Mouse (Mus musculus): ENCODE measurements at regions not wholly inside any gene's neighbourhood (a gene's known extent, or its start where the extent isn't known, plus 50 kb on each side); places are given as distances from the start of the nearest gene placed in this dataset.

DNA sequence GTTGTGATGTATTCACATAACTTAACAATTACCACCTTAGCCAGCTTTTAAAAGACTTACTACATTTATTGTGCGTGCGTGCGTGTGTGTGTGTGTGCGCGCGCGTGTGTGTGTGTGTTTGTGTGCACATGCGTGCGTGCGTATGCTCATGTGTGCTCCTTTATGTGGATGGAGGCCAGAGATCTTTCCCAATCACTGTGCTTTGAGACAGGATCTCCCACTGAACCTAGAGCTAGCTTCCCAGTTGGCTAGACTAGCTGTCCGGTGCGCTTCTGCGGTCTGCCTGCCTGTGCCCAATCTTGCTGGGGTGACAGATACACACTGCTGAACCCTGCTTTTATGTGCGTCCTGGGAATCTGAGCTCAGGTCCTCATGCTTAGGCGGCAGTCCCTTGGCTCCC, 50.1 kb upstream of the Arhgap29 start:
- no peak for ATAC-seq (replicated peaks; ENCODE audit: low FRiP score, poor library complexity, severe bottlenecking)

DNA sequence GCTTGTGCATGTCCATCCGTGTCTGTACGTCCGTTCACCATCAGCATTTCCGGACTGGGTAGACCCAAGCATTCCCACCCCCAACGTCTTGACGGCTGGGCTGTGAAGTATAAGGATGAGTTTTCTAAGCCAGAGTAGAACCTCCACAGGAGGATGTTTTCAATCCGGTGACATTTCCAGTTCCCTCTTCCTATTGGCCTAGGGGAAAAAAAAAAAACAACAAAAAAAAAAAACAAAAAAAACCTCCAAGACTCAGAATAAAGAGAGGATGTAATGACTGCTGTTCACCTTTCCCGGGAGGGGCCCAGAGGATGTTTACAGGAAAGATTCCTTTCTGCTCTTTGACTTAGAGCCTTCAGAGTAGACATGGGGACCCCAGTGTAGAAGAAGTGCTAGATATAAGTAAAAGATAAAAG, 51.9 kb upstream of the Arhgap29 start:
- ATAC-seq (replicated peaks; ENCODE audit: low FRiP score, poor library complexity, severe bottlenecking), result no peak

DNA sequence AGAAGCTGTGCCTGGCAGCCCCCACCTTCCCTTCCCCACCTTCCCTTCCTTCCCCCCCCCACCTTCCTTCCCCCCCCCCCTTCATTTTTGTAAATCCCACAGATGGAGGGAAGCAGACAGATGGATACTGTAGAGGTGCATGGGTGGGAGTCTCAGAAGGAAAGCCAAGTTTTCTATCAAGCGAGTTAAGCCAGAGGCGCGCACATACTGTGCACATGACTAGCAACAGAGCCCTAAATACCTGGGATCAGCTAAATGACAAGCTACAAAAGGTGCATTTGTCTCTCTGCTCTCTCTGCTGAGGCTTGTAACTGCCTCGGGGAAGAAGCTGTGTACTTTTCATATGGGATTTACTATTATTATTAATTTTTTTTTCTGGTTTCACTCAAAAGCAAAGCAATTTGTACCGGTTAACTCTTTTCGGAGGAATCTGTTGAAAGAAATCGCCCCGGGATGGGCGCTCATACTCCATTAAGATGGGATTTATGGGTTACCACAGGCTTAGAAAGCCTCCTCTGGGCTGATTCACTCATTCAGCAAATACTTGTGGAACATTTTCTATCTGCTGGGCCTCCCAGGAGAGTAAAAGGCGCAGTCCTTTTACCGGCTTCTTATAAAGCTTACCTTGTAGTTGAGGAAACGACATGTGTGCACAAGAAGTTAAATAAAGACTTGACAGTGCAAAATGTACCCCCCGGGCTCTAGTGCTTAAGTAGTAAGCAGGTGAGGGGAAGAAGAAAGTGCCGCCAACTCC, 54.3 kb upstream of the Arhgap29 start:
- ATAC-seq (replicated peaks; ENCODE audit: low FRiP score, poor library complexity, severe bottlenecking), result no peak

DNA sequence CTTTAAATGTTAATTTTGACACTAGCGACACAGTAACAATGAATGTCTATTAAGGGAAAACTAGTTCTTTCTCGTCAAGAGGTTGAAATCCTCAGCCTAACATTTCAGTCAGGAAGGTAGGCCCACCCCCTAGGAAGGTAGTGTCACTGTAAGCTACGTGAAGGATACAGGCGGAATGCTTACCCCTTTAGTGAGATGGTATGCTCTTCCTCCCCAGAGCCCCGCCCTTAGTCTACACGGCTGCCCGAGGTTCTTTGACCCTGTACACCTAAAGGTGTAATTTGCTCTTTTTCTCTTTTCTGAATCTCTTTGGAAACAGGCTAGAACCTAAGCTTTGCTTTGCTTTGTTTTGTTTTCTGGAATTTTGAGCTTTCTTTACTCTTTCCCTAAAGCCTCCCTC, 58.7 kb upstream of the Arhgap29 start:
- no peak for ATAC-seq (replicated peaks; ENCODE audit: low FRiP score, poor library complexity, severe bottlenecking)

DNA sequence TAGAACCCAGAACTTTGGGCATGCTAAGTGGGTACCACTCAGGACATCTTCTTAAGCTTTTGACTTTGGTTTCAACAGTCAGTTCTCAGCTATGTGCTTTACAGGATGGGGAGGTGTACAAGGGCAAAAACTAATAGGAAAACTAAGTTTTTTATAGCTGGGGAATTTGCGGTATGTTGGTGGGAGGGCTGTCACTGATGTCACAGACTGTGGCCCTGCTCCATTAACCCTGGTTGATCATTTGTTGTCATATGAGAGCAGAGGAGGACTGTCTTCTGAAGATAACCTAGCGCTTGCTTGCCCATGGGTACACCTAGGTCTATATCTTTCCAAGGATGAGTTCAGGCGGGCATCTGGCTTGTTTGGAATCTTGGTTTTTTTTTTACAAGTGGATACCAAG, 59.7 kb upstream of the Arhgap29 start:
- no peak for ATAC-seq (replicated peaks; ENCODE audit: low FRiP score, poor library complexity, severe bottlenecking)

DNA sequence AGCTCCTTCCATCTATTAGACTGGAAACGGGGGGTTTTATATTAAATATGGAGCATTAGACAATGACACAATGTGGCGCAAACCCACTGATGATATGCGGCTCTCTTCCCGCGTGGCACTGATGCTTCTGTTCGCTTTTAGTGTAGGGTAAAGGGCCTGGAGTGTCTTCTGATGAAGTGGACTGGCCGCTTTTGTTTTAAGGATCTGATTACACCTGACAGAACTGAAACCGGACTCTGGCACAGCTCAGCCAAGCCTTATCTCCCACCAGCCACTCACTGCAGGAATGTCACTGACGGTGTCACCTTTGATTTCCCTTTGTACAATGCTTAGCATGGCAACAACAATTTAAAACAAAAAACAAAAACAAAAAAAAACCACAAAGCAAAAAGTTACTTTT, 61.0 kb upstream of the Arhgap29 start:
- ATAC-seq (replicated peaks; ENCODE audit: low FRiP score, poor library complexity, severe bottlenecking), result no peak

DNA sequence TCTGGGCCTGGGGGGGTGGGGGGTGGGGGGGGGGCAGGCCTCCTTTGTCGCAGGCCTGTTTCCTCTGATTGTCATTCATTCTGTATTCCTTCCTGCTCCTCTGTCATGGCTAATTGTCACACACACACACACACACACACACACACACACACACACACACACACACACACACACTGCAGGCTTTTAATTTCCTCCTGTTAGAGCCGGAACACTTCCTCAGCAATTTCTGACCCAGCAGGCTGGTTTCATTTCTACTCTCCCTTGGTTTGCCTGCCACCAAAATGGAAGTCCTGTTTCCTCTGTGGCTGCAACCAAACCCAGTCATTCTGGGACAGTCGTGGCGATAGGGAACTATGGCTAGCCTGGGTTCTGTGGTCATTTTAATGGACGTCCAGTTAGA, 61.8 kb upstream of the Arhgap29 start:
- ATAC-seq (replicated peaks; ENCODE audit: low FRiP score, poor library complexity, severe bottlenecking), result no peak

DNA sequence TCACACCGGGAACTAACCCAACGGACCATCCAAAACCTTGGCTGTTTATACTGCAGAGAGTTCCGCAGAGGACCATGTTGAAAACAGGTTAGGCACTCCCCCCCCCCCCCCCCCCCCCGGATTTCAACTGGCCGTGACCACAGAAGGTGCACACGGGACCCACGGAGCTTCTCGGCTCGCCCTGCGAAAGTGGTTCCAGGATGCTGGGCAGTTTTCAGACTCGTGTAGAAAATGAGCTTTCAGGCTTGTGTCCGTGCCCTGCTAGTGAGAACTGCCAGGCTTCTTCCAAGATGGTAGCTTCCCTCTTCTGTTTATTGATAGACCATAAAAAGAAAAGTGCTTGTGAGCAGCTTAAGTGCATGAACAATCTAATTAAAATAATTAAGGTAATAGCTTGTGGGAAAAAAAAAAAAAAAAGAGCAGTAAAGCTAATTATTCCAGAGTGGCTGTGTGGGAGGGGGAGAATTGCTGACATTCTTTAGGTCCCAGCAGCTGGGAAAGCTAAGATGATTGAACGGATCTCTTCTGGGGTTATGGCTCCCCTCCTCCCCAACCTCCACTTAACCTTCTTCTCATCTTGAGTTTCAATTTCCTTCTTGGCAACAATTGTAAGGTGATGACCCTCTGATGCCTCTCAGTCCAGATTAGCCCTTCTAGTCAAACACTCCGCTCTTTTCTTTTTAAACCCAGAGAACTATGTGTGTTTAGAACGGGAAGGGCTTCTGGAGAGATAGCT, 65.3 kb upstream of the Arhgap29 start:
- no peak for ATAC-seq (replicated peaks; ENCODE audit: low FRiP score, poor library complexity, severe bottlenecking)

DNA sequence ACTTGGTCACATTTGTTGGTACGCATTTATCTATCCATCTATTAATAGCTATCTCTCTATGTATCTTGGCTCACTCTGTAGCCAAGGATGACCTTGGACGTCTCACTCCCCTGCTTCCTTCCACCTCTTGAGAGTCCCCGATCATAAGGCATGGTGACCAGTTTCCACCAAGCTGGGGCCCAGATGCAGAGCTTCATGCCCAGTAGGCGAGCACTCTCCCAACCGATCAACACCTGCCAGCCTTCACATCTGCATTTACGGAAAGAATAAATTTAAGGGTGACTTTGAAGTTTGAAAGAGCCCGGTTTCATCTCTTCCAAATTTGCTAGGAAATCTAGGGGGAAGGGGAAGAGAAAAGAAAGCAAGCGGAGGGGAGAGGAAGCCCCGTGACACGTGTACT, 66.0 kb upstream of the Arhgap29 start:
- no peak for ATAC-seq (replicated peaks; ENCODE audit: low FRiP score, poor library complexity, severe bottlenecking)

DNA sequence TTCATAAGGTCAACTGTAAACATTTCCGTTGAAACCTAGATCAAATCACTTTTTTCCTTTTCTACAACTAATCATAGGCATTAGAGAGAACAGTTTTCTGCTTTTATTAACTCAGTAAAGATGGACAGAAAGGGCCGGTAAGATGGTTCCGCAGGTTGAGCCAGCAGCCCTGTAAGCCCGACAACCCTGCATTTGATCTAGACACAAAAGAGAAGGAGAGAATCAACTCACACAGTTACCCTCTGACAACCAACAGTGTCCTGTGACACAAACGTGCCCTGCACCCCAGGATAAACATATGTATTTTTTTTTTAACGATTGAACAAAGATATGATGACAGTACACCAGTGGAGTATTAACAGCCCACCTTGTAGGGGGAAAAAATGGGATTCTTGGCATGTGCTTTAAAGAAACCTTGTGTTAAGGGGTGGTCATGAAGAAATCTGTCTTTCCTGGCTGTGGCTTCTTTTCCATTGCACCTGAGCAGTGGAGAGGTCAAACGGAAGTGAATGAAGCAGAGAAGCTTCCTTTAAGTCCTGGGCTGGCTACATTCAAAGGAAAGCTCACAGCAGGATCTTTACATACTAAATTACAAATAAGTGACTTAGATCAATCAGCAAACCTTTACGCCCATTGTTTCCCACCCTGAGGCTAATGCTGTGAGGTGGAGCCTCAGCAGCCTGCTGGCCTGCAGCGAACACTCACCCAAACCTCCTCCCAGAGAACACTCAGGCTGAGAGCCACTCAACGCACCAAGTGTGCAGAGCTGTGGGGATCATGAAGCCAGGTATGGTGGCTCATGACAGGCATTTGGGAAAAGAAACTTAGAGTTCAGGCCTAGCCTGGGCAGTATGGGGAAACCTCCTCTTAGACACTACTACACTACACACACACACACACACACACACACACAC, 66.8 kb upstream of the Arhgap29 start:
- no peak for ATAC-seq (replicated peaks; ENCODE audit: low FRiP score, poor library complexity, severe bottlenecking)

DNA sequence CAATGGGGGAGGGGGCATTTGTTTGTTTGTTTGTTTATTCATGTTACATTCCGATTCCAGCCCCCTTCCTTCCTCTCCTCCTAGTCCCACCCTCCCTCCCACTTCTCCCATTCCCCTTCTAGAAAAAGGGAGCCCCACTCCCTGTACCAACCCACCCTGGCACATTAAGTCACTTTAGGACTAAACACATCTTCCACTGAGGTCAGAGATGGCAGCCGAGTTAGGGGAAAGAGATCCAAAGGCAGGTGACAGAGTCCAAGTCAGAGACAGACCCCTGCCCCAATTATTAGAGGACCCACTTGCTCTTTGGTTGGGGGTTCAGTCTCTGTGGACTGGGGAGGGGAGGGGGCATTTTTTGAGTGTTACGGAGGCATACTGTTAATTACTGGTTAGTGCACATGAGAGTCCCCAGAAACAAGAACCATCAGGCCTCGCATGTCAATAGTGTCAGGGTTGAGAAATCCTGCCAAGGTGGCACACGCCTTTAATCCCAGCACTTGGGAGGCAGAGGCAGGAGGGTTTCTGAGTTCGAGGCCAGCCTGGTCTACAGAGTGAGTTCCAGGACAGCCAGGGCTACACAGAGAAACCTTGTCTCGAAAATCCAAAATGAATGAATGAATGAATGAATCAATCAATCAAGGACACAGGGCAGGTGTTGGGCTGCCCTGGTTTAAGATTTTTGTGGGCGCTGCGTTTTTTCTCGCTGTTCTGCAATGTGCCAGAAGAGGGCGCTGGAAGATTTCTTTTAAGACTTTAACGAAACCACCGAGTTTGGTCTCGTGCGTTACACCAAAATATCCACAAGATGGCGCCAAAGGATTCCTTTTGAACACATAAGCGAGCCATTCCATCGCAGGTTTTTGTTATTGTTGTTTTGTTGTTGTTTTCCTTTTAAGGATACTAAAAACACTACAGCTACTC, 67.8 kb upstream of the Arhgap29 start:
- peak; percentile 82 for ATAC-seq (replicated peaks; ENCODE audit: low FRiP score, poor library complexity, severe bottlenecking)

DNA sequence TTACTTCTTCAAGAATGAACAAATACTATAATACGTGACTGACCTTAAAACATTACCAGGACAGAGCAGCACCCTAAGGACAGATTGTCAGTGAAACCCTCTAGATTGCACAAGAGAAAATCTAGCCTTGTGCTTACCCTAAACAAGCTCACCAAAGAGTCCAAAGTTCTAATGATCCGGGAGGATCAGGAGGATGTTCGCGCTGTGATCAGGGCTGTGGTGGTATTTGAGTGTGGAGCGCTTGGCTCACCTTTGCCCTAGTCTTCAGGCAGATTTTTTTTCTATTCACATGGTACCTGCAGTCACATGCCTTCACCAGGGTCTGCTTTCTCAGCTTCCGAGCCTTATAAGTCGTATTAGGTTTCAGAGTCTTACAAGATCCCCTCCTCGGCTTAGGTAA, 65.3 kb upstream of the Abcd3 start:
- ATAC-seq (replicated peaks; ENCODE audit: low FRiP score, poor library complexity, severe bottlenecking), result no peak

DNA sequence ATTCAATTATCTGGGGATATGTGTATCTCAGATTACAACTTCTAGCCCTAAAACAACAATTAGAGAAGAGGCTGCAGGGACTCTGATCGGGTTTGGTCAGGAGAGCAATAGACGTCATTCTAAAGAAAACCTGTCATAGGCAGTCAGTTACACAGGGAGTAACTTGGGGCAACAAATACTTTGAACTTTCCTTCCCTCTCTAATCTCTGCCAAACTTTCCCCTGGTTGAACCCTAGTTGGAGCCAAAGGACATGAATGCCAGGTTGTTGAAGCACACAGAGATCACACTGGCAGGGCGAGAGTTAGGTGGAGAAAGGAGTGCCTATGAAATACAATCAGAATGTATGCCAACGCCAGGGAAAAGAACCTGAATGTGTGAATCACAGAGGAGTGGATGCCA, 60.0 kb upstream of the Abcd3 start:
- ATAC-seq (replicated peaks; ENCODE audit: low FRiP score, poor library complexity, severe bottlenecking), result no peak

DNA sequence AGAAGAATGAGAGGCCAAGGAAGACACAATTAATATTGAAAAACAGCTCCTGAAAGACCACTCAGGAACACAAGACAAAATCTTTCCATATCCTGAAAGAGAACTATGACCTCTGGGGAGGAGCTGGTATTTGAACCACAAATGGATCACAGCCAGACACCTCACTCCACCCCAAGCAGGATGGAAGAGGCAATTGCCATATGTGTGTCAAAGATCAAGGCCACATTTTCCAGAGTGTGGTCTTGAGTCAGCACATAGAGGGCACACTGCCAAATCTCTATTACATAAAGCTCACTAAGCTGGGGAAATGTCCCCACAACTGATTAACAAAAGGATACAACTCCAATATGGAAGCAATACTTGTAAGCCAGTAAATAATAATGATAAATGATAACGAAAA, 59.5 kb upstream of the Abcd3 start:
- no peak for ATAC-seq (replicated peaks; ENCODE audit: low FRiP score, poor library complexity, severe bottlenecking)

DNA sequence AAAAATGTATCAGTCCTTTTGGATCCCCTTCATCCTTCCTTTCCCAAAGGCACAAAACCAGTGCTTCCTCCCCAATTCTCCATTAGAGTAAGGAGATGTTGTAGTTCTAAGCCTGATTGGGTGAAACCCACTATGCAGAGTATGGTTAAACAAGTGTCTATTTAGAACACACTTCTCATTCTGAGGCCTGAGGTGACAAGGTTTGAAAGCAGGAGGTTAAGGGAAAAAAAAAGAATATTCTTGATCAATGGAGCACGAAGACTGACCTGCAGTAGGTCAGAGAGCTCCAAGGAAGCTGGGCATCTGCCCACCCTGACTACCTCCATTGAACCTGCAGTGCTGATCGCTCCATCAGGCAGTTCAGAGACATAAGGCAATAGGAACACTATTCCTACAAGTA, 58.5 kb upstream of the Abcd3 start:
- no peak for ATAC-seq (replicated peaks; ENCODE audit: low FRiP score, poor library complexity, severe bottlenecking)

DNA sequence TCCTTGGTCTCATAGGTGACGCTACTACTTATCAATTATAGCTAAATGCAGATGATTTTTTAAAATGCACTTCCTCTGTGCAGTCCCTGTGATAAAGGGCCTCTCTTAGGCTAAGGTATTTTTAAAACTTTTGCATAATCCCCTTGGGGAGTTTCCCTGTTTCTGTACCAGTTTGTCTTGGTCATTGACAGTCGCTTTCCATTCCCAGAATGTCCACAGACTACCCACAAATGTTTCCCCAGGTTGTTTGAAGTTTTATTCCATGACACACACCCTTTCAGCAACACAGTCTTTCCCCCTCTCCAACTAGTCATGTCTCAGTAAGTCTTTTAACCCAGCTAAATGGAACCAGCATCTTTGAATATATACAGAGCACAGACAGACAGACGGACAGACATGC, 57.6 kb upstream of the Abcd3 start:
- ATAC-seq (replicated peaks; ENCODE audit: low FRiP score, poor library complexity, severe bottlenecking), result no peak

DNA sequence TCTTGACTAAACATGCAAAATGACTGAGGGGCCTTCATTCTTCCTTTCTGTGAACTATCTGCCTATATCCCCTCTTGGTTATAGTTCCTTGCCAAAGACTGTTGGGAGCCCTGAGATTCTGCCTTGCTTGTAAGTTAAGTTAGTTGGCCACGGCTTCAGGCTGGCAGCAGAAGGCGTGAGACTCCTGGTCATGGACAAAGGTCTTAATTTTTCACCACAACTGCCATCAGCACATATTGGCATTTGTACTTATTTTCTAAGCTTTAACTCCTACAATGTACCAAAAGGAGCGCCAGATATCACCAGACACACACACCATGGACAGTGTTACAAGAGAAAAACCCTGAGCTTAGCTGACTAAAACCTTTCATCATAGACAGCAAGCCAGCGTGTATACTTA, 56.7 kb upstream of the Abcd3 start:
- no peak for ATAC-seq (replicated peaks; ENCODE audit: low FRiP score, poor library complexity, severe bottlenecking)

DNA sequence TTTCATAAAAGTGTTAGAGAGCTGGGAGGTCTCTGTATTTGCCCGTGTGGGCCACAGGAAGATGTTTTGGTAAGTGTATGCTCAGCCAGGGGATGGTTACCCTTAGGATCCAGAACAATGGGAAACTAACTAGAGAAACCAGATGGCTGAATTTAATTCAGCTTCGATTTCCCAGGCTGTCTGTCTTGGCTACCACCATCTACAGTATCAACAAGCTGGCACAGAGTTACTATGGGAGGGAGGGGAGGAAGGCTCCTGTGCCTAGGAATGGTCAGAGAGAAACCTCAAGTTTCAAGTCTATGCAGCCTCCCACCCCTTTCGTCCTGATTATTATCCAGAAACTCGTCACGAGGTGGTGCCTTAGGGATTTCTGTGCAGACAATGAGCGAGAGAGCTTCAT, 55.6 kb upstream of the Abcd3 start:
- ATAC-seq (replicated peaks; ENCODE audit: low FRiP score, poor library complexity, severe bottlenecking), result no peak

DNA sequence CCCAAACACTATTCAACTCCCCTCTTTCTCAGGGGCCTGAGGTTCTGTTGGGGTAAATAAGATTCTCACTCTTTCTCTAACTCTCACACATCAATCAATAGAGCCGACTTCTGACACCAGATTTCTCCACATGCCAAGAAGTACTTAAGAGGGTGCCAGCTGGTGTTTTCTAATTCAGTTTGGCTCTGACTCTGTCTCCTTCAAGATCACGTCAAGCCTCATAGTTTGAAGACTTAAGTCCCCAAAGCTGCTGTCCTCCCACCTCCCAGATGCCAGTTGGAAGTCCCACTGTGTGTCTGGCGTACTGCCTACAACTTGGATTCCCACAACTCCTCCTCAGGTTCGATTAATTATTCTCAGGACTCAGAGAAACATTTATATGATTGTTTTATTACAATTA, 54.6 kb upstream of the Abcd3 start:
- no peak for ATAC-seq (replicated peaks; ENCODE audit: low FRiP score, poor library complexity, severe bottlenecking)

DNA sequence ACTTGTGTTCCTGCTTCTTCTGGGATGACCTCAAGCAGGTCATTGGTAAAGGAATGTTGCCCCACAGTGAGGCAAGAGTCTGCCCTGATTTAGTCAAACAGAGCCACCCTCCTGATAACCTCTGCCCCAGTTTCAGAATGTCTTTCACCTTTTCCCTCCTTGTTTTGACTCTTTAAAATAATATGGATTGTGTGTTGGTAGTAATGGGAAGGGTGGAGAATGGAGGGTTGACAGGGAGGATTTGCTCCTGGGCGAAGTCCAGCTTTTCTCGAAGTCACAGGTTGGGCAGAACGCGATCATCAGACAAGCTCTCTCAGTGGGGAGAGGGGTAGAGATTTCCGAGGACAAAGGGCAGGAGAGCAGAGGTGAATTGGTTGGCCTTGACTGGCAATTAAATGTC, 52.2 kb upstream of the Abcd3 start:
- no peak for ATAC-seq (replicated peaks; ENCODE audit: low FRiP score, poor library complexity, severe bottlenecking)
